Mouse (Mus musculus) limb, embryonic 14.5 days (tissue): ENCODE measurements around the gene Prps1l3. TPM values are rescaled to one million over a fixed set of nuclear protein-coding genes. Genes with fewer than 3 reads are reported as not detected.
"Not testable (repeated sequence)": the region's sequence is repeated elsewhere in the genome, so short reads cannot be mapped to it uniquely, and the experiment has no call there.

Source experiments
- ATAC-seq: fragments of 200-750 bp; cut with Nextera tagmentation; 2 replicates; pipeline ENCODE4 v1.8.0; 2017; ENCODE audit warnings: low read depth, moderate number of reproducible peaks, moderate TSS enrichment; ENCODE audit not compliant: low FRiP score
- DNase-seq: peaks from one replicate; pipeline ENCODE4 v3.0.0-alpha.2; 2015; ENCODE audit warnings: low spot score
- H3K27ac ChIP-seq: fragments of 300-500 bp; sonication (generic); replicated peaks from 2 replicates; pipeline ENCODE4 v1.5.1; 2014; ENCODE audit warnings: low read depth, mild to moderate bottlenecking, low read length, moderate library complexity, mixed read lengths
- H3K27me3 ChIP-seq: fragments of 300-500 bp; sonication (generic); 2 replicates; pipeline ENCODE4 v1.6.1; 2014; ENCODE audit warnings: low read length, mixed read lengths; ENCODE audit not compliant: control insufficient read depth, insufficient read depth
- H3K36me3 ChIP-seq: fragments of 300-500 bp; sonication (generic); 2 replicates; pipeline ENCODE4 v1.6.1; 2014; ENCODE audit warnings: mild to moderate bottlenecking, low read length, moderate library complexity, mixed read lengths; ENCODE audit not compliant: control insufficient read depth, insufficient read depth
- H3K4me1 ChIP-seq: fragments of 300-500 bp; sonication (generic); 2 replicates; pipeline ENCODE4 v1.6.1; 2014; ENCODE audit warnings: antibody characterized with exemption, low read length, mixed read lengths; ENCODE audit not compliant: control insufficient read depth, insufficient read depth
- H3K4me2 ChIP-seq: fragments of 300-500 bp; sonication (generic); replicated peaks from 2 replicates; pipeline ENCODE4 v1.6.1; 2014; ENCODE audit warnings: low read depth, mild to moderate bottlenecking, low read length, moderate library complexity; ENCODE audit not compliant: severe bottlenecking
- H3K4me3 ChIP-seq: fragments of 300-500 bp; sonication (generic); replicated peaks from 2 replicates; pipeline ENCODE4 v1.5.1; 2014; ENCODE audit warnings: low read length
- H3K9ac ChIP-seq: fragments of 300-500 bp; sonication (generic); 2 replicates; pipeline ENCODE4 v1.6.1; 2014; ENCODE audit warnings: mild to moderate bottlenecking, low read depth, low read length, moderate library complexity; ENCODE audit not compliant: severe bottlenecking
- H3K9me3 ChIP-seq: fragments of 300-500 bp; sonication (generic); 2 replicates; pipeline ENCODE4 v1.6.1; 2016; ENCODE audit warnings: low read length; ENCODE audit not compliant: control insufficient read depth
- POLR2A ChIP-seq: fragments of 200-500 bp; IDR thresholded peaks from 2 replicates; pipeline ENCODE4 v1.8.0; 2012; ENCODE audit warnings: inconsistent platforms, mild to moderate bottlenecking, moderate library complexity, borderline replicate concordance; ENCODE audit not compliant: insufficient read depth, insufficient read length; ENCODE audit errors: extremely low read depth
- WGBS: fragments of 180-500 bp; shearing (Covaris S2); extraction: QIAGEN DNeasy Blood & Tissue Kit; methylation state at CpG from one replicate; pipeline ENCODE4 v1.1.7; 2014; 5-methylcytosine and 5-hydroxymethylcytosine counted together
- polyA plus RNA-seq, 2 experiments: library from polyadenylated mRNA; depleted of rRNA in 1 of 2; stranded (reverse) in 1 of 2; unstranded in 1 of 2; fragments of >200 nt; fragmentation: Nextera tagmentation in 1 of 2; extraction: Ambion mirVana in 1 of 2; gene quantifications; 2 replicates each; pipeline versions ENCODE4 v1.2.1 to v1.2.3; 2012 to 2014

The Prps1l3 gene
- polyA plus RNA-seq, 2 experiments: 28.2 to 51.2 TPM

- ATAC-seq: no peak
- TF ChIP-seq POLR2A: no peak
- no peak for DNase-seq
- no peak overlapping the region for H3K27ac ChIP-seq
- H3K27me3 ChIP-seq: peaks cover 8% of the 10 kb centered on the region
- no peaks in the 10 kb centered on the region for H3K4me1 ChIP-seq
- H3K9me3 ChIP-seq: no peaks in the 10 kb centered on the region
- 88% methylated on average over 3 of the region's 3 CpGs for WGBS
- H3K4me2 ChIP-seq: no peak overlapping the region
- H3K4me3 ChIP-seq: no peak overlapping the region
- no peak overlapping the region for H3K9ac ChIP-seq
- H3K36me3 ChIP-seq: no peaks in the 10 kb centered on the region
Measured at GRCm38 (mm10) chr12:57201901-57202300, 28.3 kb upstream of the Prps1l3 start.

GRCm38 (mm10) chr12:57204276-57204851 lies 25.8 kb upstream of the Prps1l3 start:
- Histone ChIP-seq H3K9ac (no peak overlapping the region), H3K9me3 (no peaks in the 10 kb centered on the region), H3K27ac (no peak overlapping the region), H3K36me3 (no peaks in the 10 kb centered on the region), H3K4me2 (no peak overlapping the region), H3K4me1 (no peaks in the 10 kb centered on the region), H3K4me3 (no peak overlapping the region), H3K27me3 (no peaks in the 10 kb centered on the region)
- DNase-seq (no peak), ATAC-seq (no peak)
- 68% methylated on average over 4 of the region's 4 CpGs for WGBS
- no peak for TF ChIP-seq POLR2A

- DNase-seq: peak; percentile 4
Measured at GRCm38 (mm10) chr12:57211353-57212311, 18.6 kb upstream of the Prps1l3 start.

GRCm38 (mm10) chr12:57212463-57212862 lies 17.7 kb upstream of the Prps1l3 start:
- H3K27me3 ChIP-seq, H3K9me3 ChIP-seq, H3K9ac ChIP-seq, H3K4me1 ChIP-seq, H3K4me2 ChIP-seq, H3K27ac ChIP-seq, ATAC-seq, H3K4me3 ChIP-seq, H3K36me3 ChIP-seq, DNase-seq: not testable (repeated sequence)
- 77% methylated on average over 5 of the region's 5 CpGs for WGBS

More at GRCm38 (mm10) chr12:57211353-57212311, 18.6 kb upstream of the Prps1l3 start:
- Histone ChIP-seq H3K4me2 (peak overlapping the region; percentile 87), H3K4me1 (no peaks in the 10 kb centered on the region), H3K27me3 (no peaks in the 10 kb centered on the region), H3K36me3 (no peaks in the 10 kb centered on the region), H3K9ac (peak overlapping the region; percentile 53), H3K9me3 (no peaks in the 10 kb centered on the region), H3K4me3 (peak overlapping the region; percentile 34), H3K27ac (no peak overlapping the region)
- peak; percentile 73 for ATAC-seq
- 0 out of 2 replicates have a peak, but pooled peaks have one; percentile 4 for TF ChIP-seq POLR2A
- 7% methylated on average over 30 of the region's 30 CpGs for WGBS

- Histone ChIP-seq H3K36me3 (no peaks in the 10 kb centered on the region), H3K27ac (no peak overlapping the region), H3K4me1 (peaks cover 4% of the 10 kb centered on the region; the same call in 1 of the 2 replicates), H3K4me3 (no peak overlapping the region), H3K9me3 (no peaks in the 10 kb centered on the region), H3K27me3 (no peaks in the 10 kb centered on the region), H3K4me2 (no peak overlapping the region), H3K9ac (no peak overlapping the region)
- WGBS: 88% methylated on average over 9 of the region's 9 CpGs
- ATAC-seq: no peak
- TF ChIP-seq POLR2A: no peak
- DNase-seq: no peak
Measured at GRCm38 (mm10) chr12:57226411-57226810, 3.8 kb upstream of the Prps1l3 start.
